Comparison of ENCODE assay signal across 23 mouse cellular contexts in genomic region chr8:74822288-74822687, GRCm38 (mm10). TPM values are rescaled to one million over a fixed set of nuclear protein-coding genes. Genes with fewer than 3 reads are reported as not detected.
"Had no signal": no experiment of that assay in that cellular context is flagged by ENCODE, and none has a peak within 500 bp of the region (broad histone marks: within the 10 kb centered on the region; RNA-seq: fewer than 3 reads in every experiment).

No protein-coding gene starts in this region.

- H3K9me3 ChIP-seq: kidney, embryonic 15.5 days; lung, embryonic 15.5 days had no signal

- H3K9ac ChIP-seq: kidney, embryonic 15.5 days; liver, embryonic 14.5 days; liver, postnatal 0 days; lung, embryonic 15.5 days had no signal

- H3K4me3 ChIP-seq: kidney, embryonic 15.5 days; layer of hippocampus, adult 2 months; lung, embryonic 15.5 days had no signal

- H3K4me1 ChIP-seq: kidney, embryonic 15.5 days; lung, embryonic 15.5 days had no signal

- H3K27me3 ChIP-seq: kidney, embryonic 15.5 days; lung, embryonic 15.5 days had no signal

- H3K27ac ChIP-seq: kidney, embryonic 15.5 days; layer of hippocampus, adult 2 months; liver, embryonic 14.5 days; lung, embryonic 15.5 days had no signal

- DNase-seq: kidney, adult 8-10 months; kidney, postnatal 25 days; layer of hippocampus, adult 9-11 months; liver, postnatal 0 days; lung, postnatal 10 days; lung, postnatal 4 days; midbrain, embryonic 14.5 days; thymus, adult 18-20 months; thymus, postnatal 36 days had no signal

- H3K36me3 ChIP-seq: kidney, embryonic 15.5 days; lung, embryonic 15.5 days had no signal

RNA-seq across cellular contexts. Expression of gene Isx, which starts 50.7 kb away (rescaled TPM):
- total RNA-seq: layer of hippocampus, adult 2 months; layer of hippocampus, postnatal 25 days; liver, adult 2 months; megakaryocyte progenitor cell, adult 5-6 weeks; megakaryocyte-erythroid progenitor cell, adult 5-6 weeks; midbrain, postnatal 0 days had no signal
- polyA plus RNA-seq: kidney, embryonic 15.5 days; limb, embryonic 11.5 days; liver, embryonic 14.5 days; liver, postnatal 0 days; lung, embryonic 15.5 days; midbrain, embryonic 11.5 days; midbrain, embryonic 14.5 days; midbrain, postnatal 0 days; neural tube, embryonic 11.5 days; neural tube, embryonic 14.5 days; testis, adult 2 months had no signal
